Mouse (Mus musculus) neural tube, embryonic 13.5 days (tissue): ENCODE results near the gene Cct4. TPM values are rescaled to one million over a fixed set of nuclear protein-coding genes. Genes with fewer than 3 reads are reported as not detected.
A peak's percentile ranks its signal among the peaks of the same experiment; 100 is the strongest.

Experiments
- ATAC-seq: fragments of 200-750 bp; cut with Nextera tagmentation; 2 replicates; pipeline ENCODE4 v1.8.0; 2017; ENCODE audit warnings: low read depth, mild to moderate bottlenecking, moderate TSS enrichment, moderate library complexity
- H3K27ac ChIP-seq: fragments of 300-500 bp; sonication (generic); replicated peaks from 2 replicates; pipeline ENCODE4 v1.5.1; 2015; ENCODE audit warnings: moderate library complexity, mild to moderate bottlenecking, inconsistent platforms
- H3K27me3 ChIP-seq: fragments of 300-500 bp; sonication (generic); 2 replicates; pipeline ENCODE4 v1.6.1; 2015; ENCODE audit warnings: mild to moderate bottlenecking, inconsistent platforms
- H3K36me3 ChIP-seq: fragments of 300-500 bp; sonication (generic); 2 replicates; pipeline ENCODE4 v1.6.1; 2015; ENCODE audit warnings: mild to moderate bottlenecking, inconsistent platforms
- H3K4me1 ChIP-seq: fragments of 300-500 bp; sonication (generic); replicated peaks from 2 replicates; pipeline ENCODE4 v1.6.1; 2015; ENCODE audit warnings: inconsistent platforms
- H3K4me2 ChIP-seq: fragments of 300-500 bp; sonication (generic); 2 replicates; pipeline ENCODE4 v1.6.1; 2015; ENCODE audit warnings: inconsistent platforms, mild to moderate bottlenecking, moderate library complexity
- H3K4me3 ChIP-seq: fragments of 300-500 bp; sonication (generic); 2 replicates; pipeline ENCODE4 v1.5.1; 2015; ENCODE audit warnings: mild to moderate bottlenecking, inconsistent platforms
- H3K9ac ChIP-seq: fragments of 300-500 bp; sonication (generic); 2 replicates; pipeline ENCODE4 v1.6.1; 2015; ENCODE audit warnings: moderate library complexity, mild to moderate bottlenecking, inconsistent platforms
- H3K9me3 ChIP-seq: fragments of 300-500 bp; sonication (generic); 2 replicates; pipeline ENCODE4 v1.6.1; 2016; ENCODE audit warnings: inconsistent platforms
- WGBS: fragments of 180-500 bp; shearing (Covaris S2); methylation state at CpG from one replicate; pipeline ENCODE4 v1.1.7; 2015; 5-methylcytosine and 5-hydroxymethylcytosine counted together
- polyA plus RNA-seq: library from polyadenylated mRNA; unstranded; fragments of >200 nt; fragmentation: Nextera tagmentation; extraction: Ambion mirVana; gene quantifications from 2 replicates; pipeline ENCODE4 v1.2.1, GENCODE M21; 2015

The Cct4 gene
- polyA plus RNA-seq, 1 experiment from 2014 or later: 306 TPM

GRCm38 (mm10) chr11:22987357-22987756 is 3.0 kb upstream of the Cct4 start:
- Histone ChIP-seq H3K27ac (no peak overlapping the region), H3K4me3 (no peak overlapping the region), H3K4me1 (peaks cover 23% of the 10 kb centered on the region), H3K4me2 (no peak overlapping the region), H3K36me3 (no peaks in the 10 kb centered on the region), H3K27me3 (no peaks in the 10 kb centered on the region), H3K9ac (no peak overlapping the region), H3K9me3 (no peaks in the 10 kb centered on the region)
- no peak for ATAC-seq
- WGBS: 47% methylated on average over 2 of the region's 2 CpGs

- peak overlapping the region; percentile 98 for H3K4me2 ChIP-seq
- no peaks in the 10 kb centered on the region for H3K9me3 ChIP-seq
- peak overlapping the region; percentile 97 for H3K9ac ChIP-seq
- H3K4me3 ChIP-seq: peak overlapping the region; percentile 90
- 64% methylated on average over 1 of the region's 1 CpGs for WGBS
- peaks cover 21% of the 10 kb centered on the region for H3K4me1 ChIP-seq
- ATAC-seq: 0 out of 2 replicates have a peak, but pooled peaks have one; percentile 2
- H3K27me3 ChIP-seq: no peaks in the 10 kb centered on the region
- H3K36me3 ChIP-seq: peaks cover 14% of the 10 kb centered on the region
- peak overlapping the region; percentile 94 for H3K27ac ChIP-seq
Observed at GRCm38 (mm10) chr11:22989786-22990185, 533 bp upstream of the Cct4 start.

- peaks cover 27% of the 10 kb centered on the region for H3K36me3 ChIP-seq
- 11% methylated on average over 14 of the region's 14 CpGs for WGBS
- peak overlapping the region; percentile 98 for H3K4me2 ChIP-seq
- H3K9me3 ChIP-seq: no peaks in the 10 kb centered on the region
- peaks cover 21% of the 10 kb centered on the region for H3K4me1 ChIP-seq
- peak overlapping the region; percentile 90 for H3K4me3 ChIP-seq
- H3K27ac ChIP-seq: no peak overlapping the region
- no peaks in the 10 kb centered on the region for H3K27me3 ChIP-seq
- ATAC-seq: no peak
- H3K9ac ChIP-seq: peak overlapping the region; percentile 97
Observed at GRCm38 (mm10) chr11:22991218-22991835, 1.0 kb downstream of the Cct4 start.

- no peak for ATAC-seq
- H3K4me2 ChIP-seq: no peak overlapping the region
- H3K27ac ChIP-seq: no peak overlapping the region
- no peak overlapping the region for H3K9ac ChIP-seq
- WGBS: 94% methylated on average over 2 of the region's 2 CpGs
- H3K4me1 ChIP-seq: peaks cover 21% of the 10 kb centered on the region
- H3K27me3 ChIP-seq: no peaks in the 10 kb centered on the region
- H3K4me3 ChIP-seq: no peak overlapping the region
- H3K36me3 ChIP-seq: peaks cover 50% of the 10 kb centered on the region
- no peaks in the 10 kb centered on the region for H3K9me3 ChIP-seq
Observed at GRCm38 (mm10) chr11:22994271-22994670, 4.0 kb downstream of the Cct4 start.

GRCm38 (mm10) chr11:22995461-22995860 is 5.1 kb downstream of the Cct4 start:
- no peak overlapping the region for H3K4me2 ChIP-seq
- H3K9me3 ChIP-seq: no peaks in the 10 kb centered on the region
- 93% methylated on average over 4 of the region's 4 CpGs for WGBS
- no peak for ATAC-seq
- no peak overlapping the region for H3K27ac ChIP-seq
- peaks cover 17% of the 10 kb centered on the region for H3K4me1 ChIP-seq
- no peaks in the 10 kb centered on the region for H3K27me3 ChIP-seq
- H3K36me3 ChIP-seq: peaks cover 62% of the 10 kb centered on the region
- H3K9ac ChIP-seq: no peak overlapping the region
- no peak overlapping the region for H3K4me3 ChIP-seq

DNA sequence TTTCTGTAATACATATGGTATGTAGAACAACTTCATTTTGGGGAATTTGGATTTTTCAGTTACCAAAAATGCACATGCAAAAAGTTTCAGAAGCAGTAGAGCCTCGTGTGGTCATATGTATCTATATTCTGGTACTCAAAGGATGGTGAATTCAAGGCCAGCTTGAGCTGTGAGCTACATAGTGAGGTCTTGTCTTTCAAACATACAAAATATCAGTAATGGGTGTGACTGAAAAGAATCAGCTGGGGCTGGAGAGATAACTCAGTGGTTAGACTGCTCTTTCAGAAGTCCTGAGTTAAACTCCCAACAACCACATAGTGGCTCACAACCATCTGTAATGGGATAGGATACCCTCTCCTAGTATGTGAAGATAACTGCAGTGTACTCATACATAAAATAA is 8.0 kb downstream of the Cct4 start:
- no peak overlapping the region for H3K9ac ChIP-seq
- no peak overlapping the region for H3K4me3 ChIP-seq
- H3K27ac ChIP-seq: no peak overlapping the region
- no peaks in the 10 kb centered on the region for H3K9me3 ChIP-seq
- no peak for ATAC-seq
- H3K27me3 ChIP-seq: no peaks in the 10 kb centered on the region
- WGBS: 90% methylated on average over 1 of the region's 1 CpGs
- H3K4me2 ChIP-seq: no peak overlapping the region
- no peaks in the 10 kb centered on the region for H3K4me1 ChIP-seq
- H3K36me3 ChIP-seq: peaks cover 85% of the 10 kb centered on the region

DNA sequence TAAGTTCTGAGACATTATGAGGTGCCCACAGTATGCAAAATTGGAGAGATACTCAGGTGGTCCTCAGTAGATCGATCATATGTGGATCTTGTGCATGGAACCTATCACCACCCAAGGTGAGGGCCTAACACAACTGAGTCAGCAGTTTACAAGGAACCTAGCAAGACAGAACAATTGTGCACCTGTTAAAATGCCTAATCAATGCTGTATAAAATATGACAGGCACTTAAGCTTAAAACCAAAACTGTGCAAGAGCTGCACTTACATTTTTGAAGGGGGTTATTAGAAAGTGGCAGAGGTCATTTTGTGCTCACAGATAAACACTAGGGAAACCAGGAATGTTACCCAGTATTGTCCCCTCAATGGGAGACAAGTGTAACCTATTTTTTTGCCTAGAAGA is 15.0 kb downstream of the Cct4 start:
- H3K9ac ChIP-seq: no peak overlapping the region
- WGBS: 93% methylated on average over 1 of the region's 1 CpGs
- no peak for ATAC-seq
- H3K27ac ChIP-seq: no peak overlapping the region
- no peaks in the 10 kb centered on the region for H3K27me3 ChIP-seq
- H3K4me3 ChIP-seq: no peak overlapping the region
- H3K36me3 ChIP-seq: peaks cover 49% of the 10 kb centered on the region
- H3K9me3 ChIP-seq: no peaks in the 10 kb centered on the region
- peaks cover 7% of the 10 kb centered on the region for H3K4me1 ChIP-seq
- no peak overlapping the region for H3K4me2 ChIP-seq

- Histone ChIP-seq H3K9ac (peak overlapping the region; percentile 67), H3K27ac (peak overlapping the region; percentile 96), H3K27me3 (no peaks in the 10 kb centered on the region), H3K36me3 (peaks cover 33% of the 10 kb centered on the region), H3K4me3 (peak overlapping the region; percentile 54), H3K9me3 (no peaks in the 10 kb centered on the region), H3K4me1 (peaks cover 7% of the 10 kb centered on the region), H3K4me2 (peak overlapping the region; percentile 72)
- ATAC-seq: peak; percentile 29
- WGBS: 4% methylated on average over 6 of the region's 6 CpGs
Observed at GRCm38 (mm10) chr11:23007166-23007480, 16.8 kb downstream of the Cct4 start.

DNA sequence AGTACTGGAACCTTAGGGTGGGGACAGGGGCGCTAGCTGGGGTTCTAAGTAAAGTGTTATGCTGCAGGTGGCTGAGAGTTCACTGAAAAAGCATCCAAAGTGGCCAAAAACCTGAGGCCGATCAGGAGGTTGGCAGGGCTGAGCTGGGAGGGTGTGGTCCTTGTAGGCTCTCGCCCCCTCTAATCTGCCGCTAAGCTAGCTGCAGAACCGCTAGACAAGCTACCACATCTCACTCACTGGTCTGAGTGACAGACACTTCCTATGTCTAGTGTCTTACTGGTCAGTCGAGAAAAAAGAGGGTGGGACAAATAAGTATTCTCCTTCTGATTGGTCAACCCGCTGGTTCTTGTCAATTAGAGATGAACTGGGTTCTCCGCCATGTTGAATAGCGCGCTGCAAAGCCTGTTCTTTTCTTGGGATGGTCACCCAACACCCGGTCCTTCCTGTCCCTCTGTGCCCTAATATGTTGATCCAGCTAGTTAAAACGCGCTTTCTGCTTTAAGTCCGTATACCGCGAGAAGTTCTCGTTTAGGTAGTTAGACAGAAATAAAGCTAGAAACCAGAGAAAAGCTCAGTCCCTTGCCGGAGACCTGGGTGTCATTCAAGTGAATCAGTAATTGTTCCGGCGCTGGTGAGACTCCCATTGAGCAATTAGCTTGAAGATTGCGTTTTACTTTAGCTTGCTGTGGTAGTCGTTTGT is 17.3 kb downstream of the Cct4 start, which contains the start of gene Fam161a:
Fam161a (plus strand) TSS at position 51 of the 700 bp plus-strand sequence.
- no peaks in the 10 kb centered on the region for H3K9me3 ChIP-seq
- peak within 1 kb of the TSS; percentile 54 for H3K4me3 ChIP-seq
- H3K4me1 ChIP-seq: peaks cover 7% of the 10 kb centered on the region
- under 1% methylated on average over 22 of the region's 22 CpGs for WGBS
- H3K4me2 ChIP-seq: peak within 1 kb of the TSS; percentile 72
- H3K36me3 ChIP-seq: peaks cover 28% of the 10 kb centered on the region
- H3K27me3 ChIP-seq: no peaks in the 10 kb centered on the region
- peak within 1 kb of the TSS; percentile 96 for H3K27ac ChIP-seq
- H3K9ac ChIP-seq: peak within 1 kb of the TSS; percentile 74
- peak; percentile 95 for ATAC-seq

DNA sequence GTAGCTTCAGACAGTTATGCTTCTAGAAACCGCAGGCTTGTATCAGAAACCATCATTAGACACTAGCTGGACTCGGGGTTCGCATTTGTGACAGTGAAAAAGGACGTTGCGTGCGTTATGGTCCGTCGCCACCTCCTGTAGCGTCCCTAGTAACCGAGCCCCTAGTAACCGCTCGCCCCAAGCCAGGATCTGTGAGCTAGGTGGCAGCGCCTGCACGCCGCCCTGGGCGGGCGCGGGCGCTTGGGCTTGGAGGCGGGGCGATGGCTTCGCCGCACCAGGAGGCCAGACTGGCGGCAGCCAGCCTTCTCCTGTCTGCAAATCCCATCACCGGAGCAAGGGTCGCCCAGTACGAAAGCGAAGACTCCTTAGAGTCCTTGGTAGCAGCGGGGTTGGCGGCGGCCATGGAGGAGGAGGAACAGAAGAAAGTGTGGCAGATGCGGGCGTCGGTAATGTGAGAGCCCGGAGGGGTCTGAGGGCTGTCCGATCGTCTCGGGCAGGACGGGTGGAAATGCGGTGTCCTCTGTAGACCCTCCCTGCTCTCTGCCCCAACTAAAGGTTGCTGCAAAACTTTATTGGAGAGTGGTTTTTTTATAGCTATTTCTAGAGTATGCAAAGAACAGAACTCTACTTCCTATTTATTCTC is 18.0 kb downstream of the Cct4 start:
- peak; percentile 98 for ATAC-seq
- H3K27me3 ChIP-seq: no peaks in the 10 kb centered on the region
- peaks cover 22% of the 10 kb centered on the region for H3K36me3 ChIP-seq
- WGBS: under 1% methylated on average over 40 of the region's 40 CpGs
- H3K27ac ChIP-seq: peak overlapping the region; percentile 96
- peaks cover 7% of the 10 kb centered on the region for H3K4me1 ChIP-seq
- peak overlapping the region; percentile 74 for H3K9ac ChIP-seq
- H3K4me2 ChIP-seq: peak overlapping the region; percentile 72
- H3K9me3 ChIP-seq: no peaks in the 10 kb centered on the region
- peak overlapping the region; percentile 54 for H3K4me3 ChIP-seq

- WGBS: 39% methylated on average over 4 of the region's 4 CpGs
- Histone ChIP-seq H3K4me1 (peaks cover 7% of the 10 kb centered on the region), H3K4me3 (peak overlapping the region; percentile 54), H3K27ac (peak overlapping the region; percentile 96; the same call in 1 of the 2 replicates), H3K4me2 (peak overlapping the region; percentile 72), H3K9me3 (no peaks in the 10 kb centered on the region), H3K9ac (peak overlapping the region; percentile 74), H3K27me3 (no peaks in the 10 kb centered on the region), H3K36me3 (peaks cover 17% of the 10 kb centered on the region)
- no peak for ATAC-seq
Observed at GRCm38 (mm10) chr11:23008824-23009200, 18.5 kb downstream of the Cct4 start.

GRCm38 (mm10) chr11:23013096-23013495 is 22.8 kb downstream of the Cct4 start:
- ATAC-seq: no peak
- no peak overlapping the region for H3K4me2 ChIP-seq
- 89% methylated on average over 1 of the region's 1 CpGs for WGBS

More at GRCm38 (mm10) chr11:23013096-23013495, 22.8 kb downstream of the Cct4 start:
- H3K9ac ChIP-seq: no peak overlapping the region
- H3K27me3 ChIP-seq: no peaks in the 10 kb centered on the region
- H3K4me3 ChIP-seq: no peak overlapping the region
- no peaks in the 10 kb centered on the region for H3K36me3 ChIP-seq
- no peaks in the 10 kb centered on the region for H3K9me3 ChIP-seq
- no peaks in the 10 kb centered on the region; the same call in 1 of the 2 replicates for H3K4me1 ChIP-seq
- H3K27ac ChIP-seq: no peak overlapping the region
